Mouse (Mus musculus) cortical plate, adult 2 months (tissue): ENCODE measurements at regions not wholly inside any gene's neighbourhood (a gene's known extent, or its start where the extent isn't known, plus 50 kb on each side); places are given as distances from the start of the nearest gene placed in this dataset.

Experiments
- CTCF ChIP-seq: fragments of 200-500 bp; IDR thresholded peaks from 2 replicates; pipeline ENCODE4 v1.5.1; 2011; ENCODE audit warnings: mild to moderate bottlenecking, control low read depth, low read length; ENCODE audit not compliant: insufficient read depth; ENCODE audit errors: extremely low read depth
- POLR2A ChIP-seq: fragments of 200-500 bp; IDR thresholded peaks from 2 replicates; pipeline ENCODE4 v1.6.1; 2011; ENCODE audit warnings: mild to moderate bottlenecking, low read length, control low read depth; ENCODE audit not compliant: insufficient read depth; ENCODE audit errors: extremely low read depth

DNA sequence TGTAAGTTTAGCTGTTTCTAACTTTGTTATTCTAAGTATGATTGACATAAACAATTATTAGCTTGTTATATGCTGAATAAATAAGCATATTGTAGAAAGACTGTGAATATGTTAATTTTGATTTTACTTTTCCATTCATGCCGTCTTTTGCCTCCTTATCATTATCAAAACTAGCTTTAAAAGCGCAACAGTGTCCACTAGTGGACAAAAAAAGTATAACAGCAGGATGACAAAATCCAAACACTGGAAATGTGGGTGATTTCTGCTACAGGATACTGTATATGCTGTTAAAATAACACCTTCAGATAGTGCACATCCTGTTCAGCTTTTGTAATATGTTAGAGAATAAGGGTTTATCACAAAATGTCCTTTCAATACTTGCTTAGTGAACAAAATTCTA, 418.3 kb upstream of the 4930550L24Rik start:
- no peak for TF ChIP-seq CTCF
- TF ChIP-seq POLR2A = no peak
